Mouse (Mus musculus) olfactory bulb, adult 2 months (tissue): Measurements from ENCODE around the gene Smarce1.

Source experiments
- CTCF ChIP-seq: fragments of 200-500 bp; IDR thresholded peaks from 2 replicates; pipeline ENCODE4 v1.5.1; 2012; ENCODE audit warnings: low read depth, mild to moderate bottlenecking, low read length, moderate library complexity; ENCODE audit not compliant: insufficient read depth
- POLR2A ChIP-seq: fragments of 200-500 bp; IDR thresholded peaks from 2 replicates; pipeline ENCODE4 v1.6.1; 2012; ENCODE audit warnings: mild to moderate bottlenecking, low read depth, low read length, moderate library complexity; ENCODE audit not compliant: insufficient read depth

DNA sequence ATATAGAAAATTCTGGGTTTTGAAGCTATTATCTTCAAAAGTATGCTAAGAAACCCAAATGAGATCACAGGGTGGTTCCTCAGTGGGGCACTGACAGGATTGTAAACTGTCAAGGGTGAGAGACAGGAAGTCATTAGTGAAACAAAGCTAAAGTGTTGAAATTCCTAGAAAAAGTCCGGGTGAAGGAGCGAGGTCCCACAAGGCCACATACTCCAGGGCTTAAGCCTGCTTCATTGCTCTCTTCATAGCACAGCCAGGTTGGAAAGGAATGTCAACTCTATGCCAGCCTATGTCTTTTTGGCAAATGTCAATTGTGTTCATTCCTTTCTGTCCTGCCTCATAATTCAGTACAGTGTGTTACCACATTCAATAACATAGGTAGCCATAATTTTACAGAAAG, 23.4 kb downstream of the Smarce1 start:
- TF ChIP-seq CTCF, result no peak
- no peak for TF ChIP-seq POLR2A
